Mouse (Mus musculus): ENCODE measurements at regions not wholly inside any gene's neighbourhood (a gene's known extent, or its start where the extent isn't known, plus 50 kb on each side); places are given as distances from the start of the nearest gene placed in this dataset.

GRCm38 (mm10) chr14:14486356-14486755, 85.3 kb downstream of the Olfr721-ps1 start:
- no peak for TF ChIP-seq CTCF (IDR thresholded peaks at IDR 0.05; ENCODE audit: control insufficient read depth, insufficient read depth, insufficient read length)
- no peak for TF ChIP-seq FOSL1 (IDR thresholded peaks at IDR 0.05; ENCODE audit: insufficient read depth, low read length, poor library complexity, severe bottlenecking)
- no peak for TF ChIP-seq USF1 (IDR thresholded peaks at IDR 0.05; ENCODE audit: low read depth)
- TF ChIP-seq CEBPB (IDR thresholded peaks at IDR 0.05; ENCODE audit: low read depth), result no peak

All from C2C12 (cell line).